Mouse (Mus musculus) ES-Bruce4 (cell line): Measurements from ENCODE around the gene Ubxn7. TPM values are rescaled to one million over a fixed set of nuclear protein-coding genes. Genes with fewer than 3 reads are reported as not detected.

ENCODE experiments used
- H3K27ac ChIP-seq: 2 replicates; pipeline ENCODE4 v1.5.1; 2012; ENCODE audit warnings: low read length, inconsistent platforms; ENCODE audit not compliant: insufficient read depth
- H3K27me3 ChIP-seq: 2 replicates; pipeline ENCODE4 v1.6.1; 2012; ENCODE audit warnings: mild to moderate bottlenecking, low read length, inconsistent platforms; ENCODE audit not compliant: control insufficient read depth, poor library complexity, insufficient read depth, severe bottlenecking
- H3K36me3 ChIP-seq: 2 replicates; pipeline ENCODE4 v1.6.1; 2012; ENCODE audit warnings: inconsistent platforms, mild to moderate bottlenecking, low read length, moderate library complexity; ENCODE audit not compliant: control insufficient read depth, poor library complexity, insufficient read depth, severe bottlenecking
- H3K4me1 ChIP-seq: one replicate; pipeline ENCODE4 v1.8.1; 2011; ENCODE audit warnings: low read length; ENCODE audit not compliant: control insufficient read depth, insufficient read depth
- H3K4me3 ChIP-seq: 2 replicates; pipeline ENCODE4 v1.5.1; 2011; ENCODE audit warnings: low read depth, mild to moderate bottlenecking, low read length
- H3K9ac ChIP-seq: 2 replicates; pipeline ENCODE4 v1.6.1; 2012; ENCODE audit warnings: low read depth, mild to moderate bottlenecking, inconsistent platforms; ENCODE audit not compliant: poor library complexity, severe bottlenecking
- H3K9me3 ChIP-seq: replicated peaks from 2 replicates; pipeline ENCODE4 v1.6.1; 2012; ENCODE audit warnings: mild to moderate bottlenecking, low read length, inconsistent platforms; ENCODE audit not compliant: control insufficient read depth, poor library complexity, insufficient read depth, severe bottlenecking
- CTCF ChIP-seq: IDR thresholded peaks from one replicate; pipeline ENCODE4 v1.8.1; 2011; ENCODE audit warnings: low read depth, low read length
- EP300 ChIP-seq: IDR thresholded peaks from 2 replicates; pipeline ENCODE4 v1.6.1; 2011; ENCODE audit warnings: low read depth, low read length; ENCODE audit not compliant: insufficient read depth
- POLR2A ChIP-seq: IDR thresholded peaks from one replicate; pipeline ENCODE4 v1.8.1; 2011; ENCODE audit warnings: low read length; ENCODE audit not compliant: insufficient read depth
- polyA plus RNA-seq: library from polyadenylated mRNA; stranded (reverse); fragments of >200 nt; gene quantifications from 2 replicates; pipeline ENCODE4 v1.2.4, GENCODE M21; 2011; ENCODE audit warnings: low read depth; ENCODE audit not compliant: missing spikeins, insufficient read depth, insufficient read length

Ubxn7 gene
- polyA plus RNA-seq, 1 experiment: 108 TPM

GRCm38 (mm10) chr16:32398206-32398605 is 66.1 kb downstream of the Ubxn7 start:
- TF ChIP-seq EP300: no peak
- no peak for TF ChIP-seq CTCF
- no peak for TF ChIP-seq POLR2A
- Histone ChIP-seq H3K4me3 (no peak overlapping the region), H3K27ac (no peak overlapping the region), H3K27me3 (no peaks in the 10 kb centered on the region), H3K9me3 (no peaks in the 10 kb centered on the region), H3K4me1 (no peaks in the 10 kb centered on the region), H3K36me3 (peaks cover 2% of the 10 kb centered on the region; the same call in 1 of the 2 replicates), H3K9ac (no peak overlapping the region)

- no peak for TF ChIP-seq CTCF
- no peak for TF ChIP-seq POLR2A
- no peak for TF ChIP-seq EP300
- no peaks in the 10 kb centered on the region for H3K36me3 ChIP-seq
- no peaks in the 10 kb centered on the region for H3K4me1 ChIP-seq
- H3K27ac ChIP-seq: no peak within 1 kb of the TSS
- H3K27me3 ChIP-seq: no peaks in the 10 kb centered on the region
- H3K4me3 ChIP-seq: no peak within 1 kb of the TSS
- no peak within 1 kb of the TSS for H3K9ac ChIP-seq
- H3K9me3 ChIP-seq: no peaks in the 10 kb centered on the region
These were observed 68.2 kb downstream of the Ubxn7 start, which contains the start of gene Tm4sf19 for GRCm38 (mm10) chr16:32400267-32400666. Gene Tm4sf19 (plus strand): TSS chr16:32400506.

GRCm38 (mm10) chr16:32401335-32401965 is 69.4 kb downstream of the Ubxn7 start:
- Histone ChIP-seq H3K4me1 (no peaks in the 10 kb centered on the region), H3K4me3 (no peak overlapping the region), H3K9me3 (no peaks in the 10 kb centered on the region), H3K9ac (no peak overlapping the region), H3K27me3 (no peaks in the 10 kb centered on the region), H3K27ac (no peak overlapping the region), H3K36me3 (no peaks in the 10 kb centered on the region)
- no peak for TF ChIP-seq POLR2A

GRCm38 (mm10) chr16:32402818-32403217 is 70.8 kb downstream of the Ubxn7 start:
- TF ChIP-seq POLR2A (no peak), CTCF (no peak), EP300 (no peak)
- no peak overlapping the region for H3K27ac ChIP-seq

DNA sequence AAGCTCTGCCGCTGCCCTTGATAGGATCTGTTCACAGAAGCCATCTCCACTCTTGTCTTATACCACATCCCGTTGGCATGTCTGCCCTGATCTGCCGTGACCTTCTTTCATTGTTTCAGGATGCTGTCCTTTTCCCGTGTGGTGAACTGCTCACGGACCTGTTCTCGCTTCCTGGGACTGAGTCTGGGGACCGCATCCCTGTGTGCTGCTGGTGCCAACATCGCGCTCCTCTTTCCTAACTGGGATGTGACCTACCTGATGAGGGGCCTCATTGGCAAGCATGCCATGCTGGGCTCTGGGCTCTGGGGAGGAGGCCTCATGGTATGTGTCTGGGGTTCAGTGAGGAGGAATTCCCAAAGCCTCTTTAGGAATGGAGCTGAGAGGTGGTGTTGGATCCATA is 73.7 kb downstream of the Ubxn7 start:
- H3K4me3 ChIP-seq: no peak overlapping the region
- no peak overlapping the region for H3K9ac ChIP-seq
- H3K36me3 ChIP-seq: no peaks in the 10 kb centered on the region
- H3K9me3 ChIP-seq: no peaks in the 10 kb centered on the region
- no peak overlapping the region for H3K27ac ChIP-seq
- no peaks in the 10 kb centered on the region for H3K27me3 ChIP-seq
- TF ChIP-seq EP300 (no peak), CTCF (no peak), POLR2A (no peak)
- H3K4me1 ChIP-seq: no peaks in the 10 kb centered on the region

More at GRCm38 (mm10) chr16:32402818-32403217, 70.8 kb downstream of the Ubxn7 start:
- H3K9me3 ChIP-seq: no peaks in the 10 kb centered on the region
- H3K4me1 ChIP-seq: no peaks in the 10 kb centered on the region
- H3K4me3 ChIP-seq: no peak overlapping the region
- no peaks in the 10 kb centered on the region for H3K36me3 ChIP-seq
- H3K9ac ChIP-seq: no peak overlapping the region
- H3K27me3 ChIP-seq: no peaks in the 10 kb centered on the region

- H3K27me3 ChIP-seq: no peaks in the 10 kb centered on the region
- no peaks in the 10 kb centered on the region for H3K4me1 ChIP-seq
- no peaks in the 10 kb centered on the region for H3K36me3 ChIP-seq
- H3K9me3 ChIP-seq: no peaks in the 10 kb centered on the region
- no peak overlapping the region for H3K27ac ChIP-seq
- H3K9ac ChIP-seq: no peak overlapping the region
- TF ChIP-seq EP300 (no peak), POLR2A (no peak), CTCF (no peak)
- H3K4me3 ChIP-seq: no peak overlapping the region
These were observed 74.6 kb downstream of the Ubxn7 start for GRCm38 (mm10) chr16:32406671-32407070.
